Mouse (Mus musculus): Measurements from ENCODE around the gene Rtn4rl1.
"Not testable (repeated sequence)": the region's sequence is repeated elsewhere in the genome, so short reads cannot be mapped to it uniquely, and the experiment has no call there.

The Rtn4rl1 gene

GRCm38 (mm10) chr11:75165441-75166192 lies 28.0 kb upstream of the Rtn4rl1 start:
- peak; percentile 68 for DNase-seq (ENCODE audit: low spot score)

GRCm38 (mm10) chr11:75166193-75166842 lies 27.3 kb upstream of the Rtn4rl1 start:
- DNase-seq (ENCODE audit: low spot score), result no peak

- DNase-seq (ENCODE audit: low spot score), result no peak
Observed at GRCm38 (mm10) chr11:75166861-75167642, 26.5 kb upstream of the Rtn4rl1 start.

- DNase-seq (ENCODE audit: low spot score), result no peak
Observed at GRCm38 (mm10) chr11:75167643-75168589, 25.7 kb upstream of the Rtn4rl1 start.

GRCm38 (mm10) chr11:75168590-75169361 lies 24.8 kb upstream of the Rtn4rl1 start:
- peak; percentile 71 for DNase-seq (ENCODE audit: low spot score)

- no peak for DNase-seq (ENCODE audit: low spot score)
Observed at GRCm38 (mm10) chr11:75169405-75170080, 24.0 kb upstream of the Rtn4rl1 start, which contains the start of gene Hic1. Hic1 (minus strand) TSS chr11:75169519.

- peak; percentile 75 for DNase-seq (ENCODE audit: low spot score)
Observed at GRCm38 (mm10) chr11:75170136-75170751, 23.3 kb upstream of the Rtn4rl1 start.

GRCm38 (mm10) chr11:75171186-75171865 lies 22.3 kb upstream of the Rtn4rl1 start:
- no peak for DNase-seq (ENCODE audit: low spot score)

GRCm38 (mm10) chr11:75172151-75173094 lies 21.2 kb upstream of the Rtn4rl1 start:
- no peak for DNase-seq (ENCODE audit: low spot score)

GRCm38 (mm10) chr11:75173095-75173798 lies 20.3 kb upstream of the Rtn4rl1 start:
- peak; percentile 69 for DNase-seq (ENCODE audit: low spot score)

GRCm38 (mm10) chr11:75173799-75174165 lies 19.8 kb upstream of the Rtn4rl1 start:
- DNase-seq (ENCODE audit: low spot score), result no peak

GRCm38 (mm10) chr11:75174574-75174973 lies 19.0 kb upstream of the Rtn4rl1 start:
- DNase-seq (ENCODE audit: low spot score), result not testable (repeated sequence)

GRCm38 (mm10) chr11:75178011-75178410 lies 15.6 kb upstream of the Rtn4rl1 start:
- DNase-seq (ENCODE audit: low spot score), result no peak

GRCm38 (mm10) chr11:75178672-75179208 lies 14.8 kb upstream of the Rtn4rl1 start, which contains the start of gene Ovca2:
Ovca2 (minus strand) TSS chr11:75178835.
- peak; percentile 85 for DNase-seq (ENCODE audit: low spot score)

- DNase-seq (ENCODE audit: low spot score), result no peak
Observed at GRCm38 (mm10) chr11:75183917-75184570, 9.5 kb upstream of the Rtn4rl1 start.

GRCm38 (mm10) chr11:75184573-75184972 lies 9.0 kb upstream of the Rtn4rl1 start:
- no peak for DNase-seq (ENCODE audit: low spot score)

Data from spleen, adult 12 weeks (tissue).